Mouse (Mus musculus): ENCODE data around the gene Piwil4.
"Not testable (repeated sequence)": the region's sequence is repeated elsewhere in the genome, so short reads cannot be mapped to it uniquely, and the experiment has no call there.

The Piwil4 gene

DNA sequence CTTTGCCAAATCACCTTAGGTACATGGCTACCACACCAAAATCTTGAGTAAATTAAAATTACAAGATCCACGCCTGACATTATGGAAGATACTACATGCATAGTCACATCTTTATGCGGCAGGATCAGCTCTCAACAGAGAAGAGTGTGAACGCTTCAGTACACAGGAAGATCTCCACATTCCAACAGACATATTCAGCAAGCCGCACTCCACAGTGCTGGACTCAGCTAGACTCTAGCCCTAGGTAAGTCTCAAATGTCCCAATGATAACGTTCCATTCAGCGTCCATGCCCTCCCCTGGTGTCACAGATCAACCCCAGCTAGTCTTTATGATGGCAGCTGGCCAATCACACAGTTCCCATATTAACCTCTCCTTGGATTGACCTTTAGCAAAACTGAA, 14.5 kb downstream of the Piwil4 start:
- ATAC-seq (ENCODE audit: low TSS enrichment), result no peak

GRCm38 (mm10) chr9:14724755-14725420, 15.6 kb downstream of the Piwil4 start:
- ATAC-seq (ENCODE audit: low TSS enrichment), result no peak

GRCm38 (mm10) chr9:14721610-14722009, 18.9 kb downstream of the Piwil4 start:
- ATAC-seq (ENCODE audit: low TSS enrichment), result no peak

GRCm38 (mm10) chr9:14720384-14720783, 20.1 kb downstream of the Piwil4 start:
- no peak for ATAC-seq (ENCODE audit: low TSS enrichment)

GRCm38 (mm10) chr9:14718332-14718691, 22.2 kb downstream of the Piwil4 start:
- no peak for ATAC-seq (ENCODE audit: low TSS enrichment)

DNA sequence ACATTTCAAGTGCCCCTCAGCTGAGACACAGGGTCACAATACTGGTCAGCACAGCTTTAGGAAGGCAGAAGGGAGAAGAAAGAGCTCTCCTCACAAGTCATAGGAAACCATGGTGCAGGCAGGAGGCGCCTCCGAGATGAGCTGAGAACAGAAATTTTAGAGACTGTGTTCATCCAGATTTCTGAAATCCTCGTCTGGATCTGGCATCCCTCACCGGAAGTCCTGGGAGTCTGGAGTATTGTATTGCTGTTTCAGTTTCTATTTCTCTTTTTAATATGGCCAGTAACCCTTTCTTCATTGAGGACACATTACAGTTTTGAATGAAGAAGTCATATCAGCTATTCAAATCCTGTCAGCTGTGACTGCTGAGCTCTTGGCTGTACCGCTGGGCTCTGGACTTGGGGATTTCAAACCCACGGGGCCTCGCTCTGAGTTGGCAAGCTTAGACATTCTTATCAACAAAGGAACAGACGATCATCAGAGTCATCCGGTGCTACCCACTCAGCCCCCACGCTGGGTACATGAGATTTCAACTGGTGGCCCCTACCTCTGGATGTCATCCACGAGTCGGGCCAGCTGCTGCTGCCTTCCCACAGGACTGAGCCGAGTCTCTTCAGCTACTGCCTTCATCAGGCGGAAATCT, 22.7 kb downstream of the Piwil4 start:
- 0 out of 2 replicates have a peak, but pooled peaks have one; percentile 27 for ATAC-seq (ENCODE audit: low TSS enrichment)

DNA sequence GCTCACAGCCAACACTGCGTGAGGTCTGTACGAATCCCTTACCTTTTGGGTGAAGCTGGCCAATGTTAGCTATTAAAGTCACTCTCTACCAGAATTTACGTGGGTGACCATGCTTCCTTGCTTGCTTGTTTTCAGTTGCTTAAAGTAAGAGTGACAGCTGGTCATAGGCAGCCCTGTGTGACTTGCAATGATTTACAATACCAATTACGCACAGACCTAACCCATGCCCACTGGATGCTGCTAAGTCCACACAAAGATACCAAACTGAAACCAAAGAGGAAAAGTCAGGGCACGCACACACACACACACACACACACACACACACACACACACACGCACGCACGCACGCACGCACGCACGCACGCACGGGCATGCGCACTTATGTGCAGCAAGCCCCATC, 25.3 kb downstream of the Piwil4 start:
- no peak for ATAC-seq (ENCODE audit: low TSS enrichment)

- ATAC-seq (ENCODE audit: low TSS enrichment), result no peak
These were observed 29.6 kb downstream of the Piwil4 start for GRCm38 (mm10) chr9:14710910-14711309.

DNA sequence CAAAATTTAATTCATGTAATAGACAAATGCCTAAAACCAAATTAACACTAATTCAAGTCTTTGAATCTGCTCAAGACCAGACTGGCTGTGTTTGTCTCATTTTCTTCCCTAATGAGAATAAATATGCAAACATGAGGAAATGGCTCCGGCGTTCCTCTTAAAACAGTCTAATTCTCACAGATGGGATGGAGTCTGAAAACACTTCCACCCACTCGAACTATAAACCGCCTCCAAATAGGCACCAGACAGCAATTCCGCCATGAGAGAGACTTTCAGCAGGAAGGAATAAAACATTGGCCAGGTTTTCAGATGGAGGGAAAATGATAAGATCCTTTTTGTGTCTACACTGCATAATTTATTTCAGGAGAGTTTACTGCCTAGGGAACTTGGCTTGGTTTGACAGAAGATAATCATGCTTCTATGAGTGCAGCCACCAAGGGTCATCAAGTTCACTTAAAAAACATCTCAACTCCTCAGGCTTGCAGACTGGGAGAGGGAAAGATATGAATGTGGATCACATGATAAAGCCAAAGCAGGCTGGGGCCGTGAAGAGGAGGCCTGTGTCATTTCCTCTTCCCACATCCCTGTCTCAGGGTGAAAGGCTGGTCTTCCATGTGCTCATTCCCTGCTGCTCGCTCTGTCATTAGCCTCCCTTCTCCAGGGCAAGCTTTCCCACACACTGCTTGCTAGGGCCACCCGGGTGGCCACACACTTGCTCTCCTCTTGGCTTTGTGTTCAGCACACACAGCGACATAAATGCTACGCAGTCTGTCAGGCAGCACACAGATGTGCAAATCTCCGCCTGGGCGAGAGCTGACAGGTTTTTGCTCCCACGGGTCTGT, 35.0 kb downstream of the Piwil4 start:
- peak; percentile 82 for ATAC-seq (ENCODE audit: low TSS enrichment)

DNA sequence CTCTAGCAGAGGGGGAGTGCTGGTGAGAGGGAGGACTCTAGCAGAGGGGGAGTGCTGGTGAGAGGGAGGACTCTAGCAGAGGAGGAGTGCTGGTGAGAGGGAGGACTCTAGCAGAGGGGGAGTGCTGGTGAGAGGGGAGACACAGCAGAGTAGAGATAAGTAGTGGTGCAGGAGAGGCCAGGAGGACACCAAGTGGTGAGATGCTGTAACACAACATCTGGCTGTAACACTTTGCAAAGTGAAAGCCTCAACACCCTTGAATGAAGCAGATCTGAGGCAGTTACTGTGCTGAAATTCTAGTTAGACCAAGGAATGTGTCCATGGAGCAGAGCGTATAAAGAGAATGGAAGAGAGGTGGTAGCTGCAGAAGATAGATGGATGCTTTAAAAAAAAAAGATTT, 39.7 kb downstream of the Piwil4 start:
- ATAC-seq (ENCODE audit: low TSS enrichment), result not testable (repeated sequence)

GRCm38 (mm10) chr9:14699288-14699640, 41.3 kb downstream of the Piwil4 start:
- ATAC-seq (ENCODE audit: low TSS enrichment), result no peak

- ATAC-seq (ENCODE audit: low TSS enrichment), result peak; percentile 97
These were observed 41.8 kb downstream of the Piwil4 start for GRCm38 (mm10) chr9:14698582-14699287.

DNA sequence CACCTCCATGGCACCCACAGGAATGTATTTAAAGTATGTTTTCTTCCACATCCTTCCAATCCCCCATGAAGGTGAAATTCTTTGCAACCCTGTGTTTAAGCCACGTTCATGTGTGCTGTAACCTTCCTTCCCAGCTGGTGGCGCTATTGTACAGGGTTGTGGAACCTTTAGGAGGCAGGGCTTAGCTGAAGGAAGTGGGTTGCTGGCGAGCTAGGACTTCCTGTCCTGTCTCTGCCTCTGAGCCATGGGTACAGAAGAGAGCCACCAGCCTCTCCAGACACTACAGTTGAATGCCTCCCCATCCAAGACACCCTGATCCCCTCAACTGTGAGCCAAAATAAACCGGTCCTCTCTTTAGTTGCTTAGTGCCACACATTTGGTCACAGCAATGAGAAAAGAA, 42.6 kb downstream of the Piwil4 start:
- 0 out of 2 replicates have a peak, but pooled peaks have one; percentile 11 for ATAC-seq (ENCODE audit: low TSS enrichment)

- no peak for ATAC-seq (ENCODE audit: low TSS enrichment)
These were observed 51.0 kb downstream of the Piwil4 start for GRCm38 (mm10) chr9:14689376-14690108.

DNA sequence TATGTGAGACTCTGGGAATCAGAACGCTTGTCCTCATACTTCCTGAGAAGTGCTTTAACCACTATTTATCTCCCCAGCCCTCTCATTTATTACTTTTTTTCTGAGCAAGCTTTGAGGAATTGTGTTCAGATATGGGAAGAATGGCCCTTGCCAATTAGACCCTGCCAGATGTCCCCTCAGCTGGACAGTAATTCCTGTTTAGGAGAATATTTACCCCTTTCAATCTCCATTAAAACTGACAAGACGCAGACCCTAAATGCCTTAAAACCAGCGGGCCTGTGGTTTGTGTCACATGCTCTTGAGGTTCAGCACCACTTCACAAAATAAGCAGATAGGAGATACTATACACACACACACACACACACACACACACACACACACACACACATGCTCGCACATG, 56.2 kb downstream of the Piwil4 start:
- ATAC-seq (ENCODE audit: low TSS enrichment), result no peak

DNA sequence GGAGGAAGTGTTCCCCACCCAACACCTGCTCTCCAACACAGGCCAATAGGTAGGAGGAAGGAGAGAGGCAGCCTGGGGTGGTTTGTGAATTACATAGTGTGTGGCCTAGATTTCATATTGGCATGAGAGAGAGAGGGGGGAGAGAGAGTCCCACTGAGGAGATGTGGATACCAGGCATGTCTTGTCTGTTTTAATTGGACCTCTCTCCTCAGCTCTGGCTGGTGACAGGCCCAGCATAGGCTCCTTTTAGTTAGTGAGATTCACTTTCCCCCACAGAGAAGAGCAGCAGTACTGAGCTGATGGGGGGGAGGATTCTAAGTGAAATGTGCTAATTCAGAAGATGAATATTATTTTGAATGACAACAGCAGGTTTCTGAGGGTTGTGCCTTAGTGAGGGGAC, 57.8 kb downstream of the Piwil4 start:
- no peak for ATAC-seq (ENCODE audit: low TSS enrichment)

DNA sequence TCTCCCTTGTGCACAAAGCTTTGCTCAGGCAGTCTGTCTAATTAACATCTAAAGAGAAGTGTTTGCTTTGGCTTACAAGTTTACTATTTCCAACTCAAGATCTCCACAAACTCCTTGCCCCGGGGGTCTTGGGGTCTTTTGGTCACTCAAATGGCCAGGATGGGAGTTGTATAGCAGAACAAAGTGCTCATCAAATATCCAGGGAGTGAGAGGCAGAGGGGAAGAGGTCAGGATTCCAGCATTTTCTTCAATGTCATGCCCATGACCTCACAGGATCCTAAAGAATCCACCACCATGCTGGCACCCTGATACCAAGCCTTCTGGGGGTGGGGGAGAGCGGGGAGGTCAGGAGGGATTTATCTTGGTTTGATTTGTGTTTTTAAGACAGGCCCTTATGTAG, 59.9 kb downstream of the Piwil4 start:
- ATAC-seq (ENCODE audit: low TSS enrichment), result no peak

GRCm38 (mm10) chr9:14675707-14676691, 64.5 kb downstream of the Piwil4 start:
- no peak for ATAC-seq (ENCODE audit: low TSS enrichment)

GRCm38 (mm10) chr9:14674506-14674905, 66.0 kb downstream of the Piwil4 start:
- peak; percentile 82 for ATAC-seq (ENCODE audit: low TSS enrichment)

DNA sequence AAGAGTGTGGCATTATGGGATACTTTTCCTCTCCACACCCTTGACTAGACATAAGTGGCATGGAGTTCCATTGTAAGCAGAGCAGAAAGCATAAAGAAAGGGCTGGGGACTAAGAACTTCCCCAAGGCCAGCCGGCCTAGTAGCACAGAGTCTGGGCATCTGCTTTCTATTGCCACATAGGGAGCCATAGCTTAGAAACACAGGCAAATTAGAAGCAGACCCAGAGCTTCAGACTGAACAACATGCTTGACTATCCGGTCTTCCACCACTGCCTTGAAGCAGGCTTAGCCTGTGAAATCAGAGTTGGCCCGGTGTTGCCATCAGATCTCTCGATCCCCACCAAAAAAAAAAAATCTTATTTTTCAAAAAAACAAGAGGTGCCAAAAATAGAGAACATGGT, 67.4 kb downstream of the Piwil4 start:
- no peak for ATAC-seq (ENCODE audit: low TSS enrichment)
